Mouse (Mus musculus) kidney, adult 2 months (tissue): ENCODE measurements around the gene Hist1h2bf.

Experiments
- CTCF ChIP-seq: fragments of 200-500 bp; conservative IDR thresholded peaks from 2 replicates; pipeline ENCODE4 v1.5.1; 2011; ENCODE audit warnings: low read depth, mild to moderate bottlenecking, control low read depth, low read length, moderate library complexity, mixed read lengths; ENCODE audit not compliant: insufficient read depth, insufficient read length
- POLR2A ChIP-seq: fragments of 200-500 bp; IDR thresholded peaks from one replicate; pipeline ENCODE4 v1.6.1; 2011; ENCODE audit warnings: low read depth, low read length, control low read depth

DNA sequence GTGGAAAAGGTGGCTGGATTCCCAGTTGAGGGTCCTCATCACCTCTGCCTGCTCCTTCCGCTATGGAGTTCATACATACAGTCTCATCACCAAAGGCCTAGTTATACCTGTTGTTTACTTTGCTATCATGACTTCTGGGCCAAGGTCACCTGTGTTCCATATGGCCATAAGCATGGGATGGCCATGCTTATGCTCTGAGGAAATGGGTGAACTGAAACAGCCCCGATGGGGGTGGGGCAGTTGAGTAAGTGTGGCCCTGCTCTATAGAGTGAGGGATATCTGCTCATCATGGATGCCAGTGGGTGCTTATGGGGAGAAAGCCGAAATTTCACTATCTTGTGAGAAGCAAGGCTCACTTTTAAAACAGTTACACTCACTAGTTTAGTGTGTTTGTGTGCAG lies 31.1 kb upstream of the Hist1h2bf start:
- TF ChIP-seq POLR2A (no peak), CTCF (no peak)
